Mouse (Mus musculus) limb, embryonic 11.5 days (tissue): Measurements from ENCODE around the gene Ldlrad3. TPM values are rescaled to one million over a fixed set of nuclear protein-coding genes. Genes with fewer than 3 reads are reported as not detected.
A peak's percentile ranks its signal among the peaks of the same experiment; 100 is the strongest.

Experiments
- ATAC-seq: fragments of 200-750 bp; cut with Nextera tagmentation; 2 replicates; pipeline ENCODE4 v1.8.0; 2017; ENCODE audit warnings: low read depth; ENCODE audit not compliant: insufficient number of reproducible peaks, low FRiP score, low TSS enrichment
- DNase-seq: peaks from one replicate; pipeline ENCODE4 v3.0.0-alpha.2; 2015; ENCODE audit warnings: low spot score
- H3K27ac ChIP-seq: fragments of 300-500 bp; sonication (generic); replicated peaks from 2 replicates; pipeline ENCODE4 v1.5.1; 2014; ENCODE audit warnings: low read depth, mild to moderate bottlenecking, low read length
- H3K27me3 ChIP-seq: fragments of 300-500 bp; sonication (generic); 2 replicates; pipeline ENCODE4 v1.6.1; 2014; ENCODE audit warnings: mild to moderate bottlenecking, low read length, mixed read lengths; ENCODE audit not compliant: control insufficient read depth, insufficient read depth
- H3K36me3 ChIP-seq: fragments of 300-500 bp; sonication (generic); 2 replicates; pipeline ENCODE4 v1.6.1; 2014; ENCODE audit warnings: mild to moderate bottlenecking, low read length, moderate library complexity, mixed read lengths; ENCODE audit not compliant: control insufficient read depth, insufficient read depth
- H3K4me1 ChIP-seq: fragments of 300-500 bp; sonication (generic); 2 replicates; pipeline ENCODE4 v1.6.1; 2014; ENCODE audit warnings: low read length, mixed read lengths; ENCODE audit not compliant: control insufficient read depth, insufficient read depth
- H3K4me2 ChIP-seq: fragments of 300-500 bp; sonication (generic); 2 replicates; pipeline ENCODE4 v1.6.1; 2014; ENCODE audit warnings: low read depth, mild to moderate bottlenecking, moderate library complexity; ENCODE audit not compliant: severe bottlenecking
- H3K4me3 ChIP-seq: fragments of 300-500 bp; sonication (generic); 2 replicates; pipeline ENCODE4 v1.5.1; 2014; ENCODE audit warnings: low read depth, low read length
- H3K9ac ChIP-seq: fragments of 300-500 bp; sonication (generic); 2 replicates; pipeline ENCODE4 v1.6.1; 2014; ENCODE audit warnings: mild to moderate bottlenecking, low read length
- H3K9me3 ChIP-seq: fragments of 300-500 bp; sonication (generic); 2 replicates; pipeline ENCODE4 v1.6.1; 2016; ENCODE audit warnings: low read length; ENCODE audit not compliant: control insufficient read depth
- WGBS: fragments of 180-500 bp; shearing (Covaris S2); extraction: QIAGEN DNeasy Blood & Tissue Kit; methylation state at CpG from one replicate; pipeline ENCODE4 v1.1.7; 2014; 5-methylcytosine and 5-hydroxymethylcytosine counted together
- polyA plus RNA-seq: library from polyadenylated mRNA; unstranded; fragments of >200 nt; fragmentation: Nextera tagmentation; extraction: Ambion mirVana; gene quantifications from 2 replicates; pipeline ENCODE4 v1.2.1, GENCODE M21; 2014

The Ldlrad3 gene
- polyA plus RNA-seq, 1 experiment from 2014 or later = 57.5 TPM

DNA sequence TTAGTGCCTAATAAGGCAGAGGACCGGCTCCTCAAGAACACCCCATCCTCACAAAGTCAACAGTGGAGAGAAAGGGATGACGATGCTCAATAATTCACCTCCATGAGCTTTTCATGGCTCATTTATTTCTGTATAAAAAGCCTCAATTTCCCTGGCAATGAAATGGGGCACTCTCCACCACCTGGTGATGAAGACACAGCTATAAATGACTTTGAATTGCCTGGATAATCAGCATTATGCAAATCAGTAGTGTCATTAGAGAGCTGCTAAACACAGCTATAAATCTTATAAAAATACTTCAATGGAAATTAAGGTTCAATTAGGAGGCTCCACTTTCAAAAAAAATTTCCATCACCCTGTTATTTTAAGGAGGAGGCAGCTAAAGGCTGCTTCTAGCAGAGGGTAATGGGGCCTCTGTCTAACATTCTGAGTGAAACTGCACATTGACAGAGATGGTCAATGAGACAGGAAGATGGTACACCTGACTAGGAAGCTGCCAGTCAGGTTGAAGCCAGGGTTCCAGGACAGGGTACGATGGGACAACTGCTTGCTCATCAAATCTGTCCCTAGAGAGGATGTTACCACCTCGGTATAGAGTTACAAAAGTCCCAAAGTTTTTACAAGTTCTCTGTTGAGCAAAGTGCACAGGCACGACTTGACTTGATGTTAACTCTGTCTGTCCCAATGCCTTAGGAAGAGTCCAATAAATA lies 30.7 kb downstream of the Ldlrad3 start:
- DNase-seq = no peak
- Histone ChIP-seq H3K36me3 (no peaks in the 10 kb centered on the region), H3K4me1 (peaks cover 23% of the 10 kb centered on the region)

DNA sequence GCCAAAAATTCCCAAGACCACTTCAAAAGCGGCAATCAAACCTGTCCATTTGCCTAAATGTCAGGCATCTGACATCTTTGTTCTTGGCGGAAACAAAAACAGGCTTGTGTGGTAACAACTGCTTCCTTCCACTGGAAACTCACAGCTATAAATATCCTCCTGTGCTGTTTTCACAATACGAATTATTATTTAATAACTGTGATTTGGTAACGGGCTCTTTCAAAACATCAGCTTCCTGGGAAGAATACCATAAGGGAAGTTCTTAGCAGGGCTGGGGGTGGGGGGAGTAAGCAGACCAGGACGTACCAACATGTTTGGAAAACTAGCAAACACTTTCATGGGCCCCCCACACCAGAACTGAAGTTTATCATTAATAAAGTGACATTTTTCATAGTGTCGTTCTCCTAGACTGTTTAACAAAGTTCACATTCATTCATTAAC lies 31.4 kb downstream of the Ldlrad3 start:
- no peak overlapping the region for H3K9ac ChIP-seq
- no peak overlapping the region for H3K4me2 ChIP-seq
- ATAC-seq (no peak), DNase-seq (no peak)
- H3K27ac ChIP-seq = no peak overlapping the region
- H3K27me3 ChIP-seq = no peaks in the 10 kb centered on the region
- no peak overlapping the region for H3K4me3 ChIP-seq
- peaks cover 23% of the 10 kb centered on the region for H3K4me1 ChIP-seq
- WGBS = 45% methylated on average over 6 of the region's 6 CpGs
- no peaks in the 10 kb centered on the region for H3K9me3 ChIP-seq
- H3K36me3 ChIP-seq = no peaks in the 10 kb centered on the region

More for the DNA sequence above, 30.7 kb downstream of the Ldlrad3 start:
- Histone ChIP-seq H3K9me3 (no peaks in the 10 kb centered on the region), H3K27me3 (no peaks in the 10 kb centered on the region), H3K27ac (no peak overlapping the region), H3K9ac (no peak overlapping the region), H3K4me2 (no peak overlapping the region), H3K4me3 (no peak overlapping the region)
- WGBS = 68% methylated on average over 5 of the region's 5 CpGs
- no peak for ATAC-seq

DNA sequence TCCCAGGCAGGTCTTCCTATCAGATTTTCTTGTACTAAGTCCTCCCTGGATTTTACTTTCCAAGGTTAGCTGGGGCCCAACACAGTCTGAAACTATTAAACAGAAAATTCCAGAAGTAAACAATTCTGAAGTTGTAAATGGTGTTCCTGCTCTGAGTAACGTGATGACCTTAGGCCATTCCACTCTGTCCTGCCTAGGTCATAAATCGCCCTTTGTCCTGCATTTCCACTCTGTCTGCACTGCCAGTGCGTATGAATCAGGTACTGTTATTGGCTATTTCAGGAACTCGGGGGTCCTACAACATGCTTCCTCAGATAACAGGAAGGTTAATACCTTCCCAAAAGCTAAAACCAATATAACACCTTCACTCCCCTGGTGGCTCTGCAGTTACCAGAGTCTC lies 31.9 kb downstream of the Ldlrad3 start:
- Histone ChIP-seq H3K4me2 (no peak overlapping the region), H3K36me3 (no peaks in the 10 kb centered on the region), H3K4me3 (no peak overlapping the region), H3K27me3 (no peaks in the 10 kb centered on the region), H3K27ac (no peak overlapping the region), H3K9me3 (no peaks in the 10 kb centered on the region), H3K9ac (no peak overlapping the region), H3K4me1 (peaks cover 23% of the 10 kb centered on the region)
- ATAC-seq (no peak), DNase-seq (no peak)
- WGBS = 25% methylated on average over 4 of the region's 4 CpGs

- ATAC-seq (no peak), DNase-seq (no peak)
- H3K27me3 ChIP-seq = no peaks in the 10 kb centered on the region
- H3K36me3 ChIP-seq = no peaks in the 10 kb centered on the region
- H3K27ac ChIP-seq = no peak overlapping the region
- no peak overlapping the region for H3K9ac ChIP-seq
- no peak overlapping the region for H3K4me3 ChIP-seq
- no peak overlapping the region for H3K4me2 ChIP-seq
- peaks cover 23% of the 10 kb centered on the region for H3K4me1 ChIP-seq
- whole genome bisulfite sequencing = 78% methylated on average over 4 of the region's 4 CpGs
- H3K9me3 ChIP-seq = no peaks in the 10 kb centered on the region
Measured at GRCm38 (mm10) chr2:102153516-102153915, 32.7 kb downstream of the Ldlrad3 start.

GRCm38 (mm10) chr2:102152851-102153250 lies 33.3 kb downstream of the Ldlrad3 start:
- ATAC-seq (no peak), DNase-seq (no peak)
- no peaks in the 10 kb centered on the region for H3K9me3 ChIP-seq
- 89% methylated on average over 5 of the region's 5 CpGs for WGBS
- no peaks in the 10 kb centered on the region for H3K27me3 ChIP-seq
- H3K4me2 ChIP-seq = no peak overlapping the region
- H3K27ac ChIP-seq = no peak overlapping the region
- no peak overlapping the region for H3K9ac ChIP-seq
- H3K36me3 ChIP-seq = no peaks in the 10 kb centered on the region
- H3K4me3 ChIP-seq = no peak overlapping the region
- H3K4me1 ChIP-seq = peaks cover 27% of the 10 kb centered on the region

GRCm38 (mm10) chr2:102149058-102149457 lies 37.1 kb downstream of the Ldlrad3 start:
- Histone ChIP-seq H3K27ac (no peak overlapping the region), H3K4me3 (no peak overlapping the region), H3K9ac (no peak overlapping the region), H3K9me3 (no peaks in the 10 kb centered on the region), H3K4me2 (no peak overlapping the region), H3K27me3 (no peaks in the 10 kb centered on the region), H3K4me1 (peaks cover 8% of the 10 kb centered on the region), H3K36me3 (no peaks in the 10 kb centered on the region)
- no peak for DNase-seq
- 93% methylated on average over 2 of the region's 2 CpGs for WGBS
- ATAC-seq = no peak

- H3K4me1 ChIP-seq = 0 out of 2 replicates have a peak, but pooled peaks cover 9% of the 10 kb centered on the region
- no peak for DNase-seq
- no peak overlapping the region for H3K4me3 ChIP-seq
- ATAC-seq = no peak
- H3K9ac ChIP-seq = no peak overlapping the region
- H3K27me3 ChIP-seq = no peaks in the 10 kb centered on the region
- no peaks in the 10 kb centered on the region for H3K9me3 ChIP-seq
- no peaks in the 10 kb centered on the region for H3K36me3 ChIP-seq
- no peak overlapping the region for H3K27ac ChIP-seq
- 90% methylated on average over 6 of the region's 6 CpGs for WGBS
- H3K4me2 ChIP-seq = no peak overlapping the region
Measured at GRCm38 (mm10) chr2:102148093-102148492, 38.1 kb downstream of the Ldlrad3 start.

DNA sequence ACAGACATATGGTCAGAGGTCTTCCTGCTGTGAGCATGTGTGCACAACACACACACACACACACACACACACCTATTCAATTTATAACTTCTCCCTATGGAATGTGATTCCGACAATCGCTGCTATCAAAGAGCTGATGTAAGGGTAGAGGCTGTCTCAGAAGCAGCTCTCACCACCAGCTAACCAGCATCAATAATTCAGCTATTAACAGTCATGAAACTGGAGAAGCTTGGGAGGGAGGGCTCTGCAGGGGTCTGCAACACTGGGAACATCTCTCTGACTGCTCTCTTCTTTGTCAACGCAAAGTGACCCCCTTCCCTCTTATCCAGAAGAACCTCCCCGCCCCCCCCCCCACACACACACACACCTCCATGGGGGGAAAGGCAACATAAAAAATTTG lies 38.6 kb downstream of the Ldlrad3 start:
- Histone ChIP-seq H3K9ac (no peak overlapping the region), H3K4me1 (0 out of 2 replicates have a peak, but pooled peaks cover 12% of the 10 kb centered on the region), H3K4me3 (no peak overlapping the region), H3K27me3 (no peaks in the 10 kb centered on the region), H3K36me3 (no peaks in the 10 kb centered on the region), H3K4me2 (no peak overlapping the region), H3K27ac (no peak overlapping the region), H3K9me3 (no peaks in the 10 kb centered on the region)
- WGBS = 77% methylated on average over 4 of the region's 4 CpGs
- 0 out of 2 replicates have a peak, but pooled peaks have one; percentile 18 for ATAC-seq
- DNase-seq = no peak

DNA sequence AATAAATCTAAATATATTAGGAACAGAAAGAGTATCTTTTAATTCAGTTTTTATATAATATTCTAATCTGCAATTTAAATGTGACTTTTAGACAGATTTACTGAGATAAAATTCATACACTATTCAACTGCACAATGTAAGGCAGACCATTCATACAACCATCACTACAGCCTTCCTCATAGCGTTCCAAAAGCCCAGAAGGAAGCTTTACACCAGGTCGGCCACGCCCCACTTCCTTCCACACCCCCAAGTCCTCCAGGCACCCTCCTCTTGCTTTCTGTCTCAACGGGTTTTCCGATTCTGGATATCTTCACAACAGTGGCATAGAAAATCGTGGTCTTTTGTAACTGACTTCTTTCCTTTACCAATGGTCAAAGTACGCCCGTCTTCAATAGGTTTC lies 39.8 kb downstream of the Ldlrad3 start:
- DNase-seq (no peak), ATAC-seq (no peak)
- H3K36me3 ChIP-seq = no peaks in the 10 kb centered on the region
- H3K9ac ChIP-seq = no peak overlapping the region
- H3K4me1 ChIP-seq = 0 out of 2 replicates have a peak, but pooled peaks cover 13% of the 10 kb centered on the region
- 93% methylated on average over 8 of the region's 8 CpGs for WGBS
- no peak overlapping the region for H3K4me2 ChIP-seq
- no peaks in the 10 kb centered on the region for H3K9me3 ChIP-seq
- no peak overlapping the region for H3K27ac ChIP-seq
- H3K27me3 ChIP-seq = no peaks in the 10 kb centered on the region
- no peak overlapping the region for H3K4me3 ChIP-seq
